Mouse (Mus musculus) WW6 (cell line): Measurements from ENCODE around the gene Hivep2.

ENCODE experiments used
- DNase-seq: peaks from one replicate; pipeline ENCODE4 v3.0.0-alpha.2; 2013; ENCODE audit warnings: low read depth, low spot score

Gene Hivep2

GRCm38 (mm10) chr10:14081824-14082223 lies 115.9 kb downstream of the Hivep2 start:
- DNase-seq, result no peak

- no peak for DNase-seq
These were observed 116.4 kb downstream of the Hivep2 start for GRCm38 (mm10) chr10:14082275-14082674.

- DNase-seq, result no peak
These were observed 119.4 kb downstream of the Hivep2 start for GRCm38 (mm10) chr10:14085241-14085659.

GRCm38 (mm10) chr10:14085882-14086515 lies 120.1 kb downstream of the Hivep2 start:
- DNase-seq, result no peak

- DNase-seq, result no peak
These were observed 121.4 kb downstream of the Hivep2 start for GRCm38 (mm10) chr10:14087316-14087715.

- no peak for DNase-seq
These were observed 123.6 kb downstream of the Hivep2 start for GRCm38 (mm10) chr10:14089488-14089887.

GRCm38 (mm10) chr10:14094033-14094432 lies 128.2 kb downstream of the Hivep2 start:
- no peak for DNase-seq

- no peak for DNase-seq
These were observed 130.2 kb downstream of the Hivep2 start for GRCm38 (mm10) chr10:14096045-14096444.

- no peak for DNase-seq
These were observed 133.3 kb downstream of the Hivep2 start for GRCm38 (mm10) chr10:14099182-14099581.

GRCm38 (mm10) chr10:14100041-14100440 lies 134.2 kb downstream of the Hivep2 start:
- no peak for DNase-seq

- no peak for DNase-seq
These were observed 135.0 kb downstream of the Hivep2 start for GRCm38 (mm10) chr10:14100847-14101246.

- DNase-seq, result no peak
These were observed 136.1 kb downstream of the Hivep2 start for GRCm38 (mm10) chr10:14101966-14102365.

GRCm38 (mm10) chr10:14107980-14108671 lies 142.3 kb downstream of the Hivep2 start:
- no peak for DNase-seq

GRCm38 (mm10) chr10:14115846-14116245 lies 150.0 kb downstream of the Hivep2 start:
- DNase-seq, result no peak

GRCm38 (mm10) chr10:14116978-14117377 lies 151.1 kb downstream of the Hivep2 start:
- DNase-seq, result no peak

- no peak for DNase-seq
These were observed 153.3 kb downstream of the Hivep2 start for GRCm38 (mm10) chr10:14119201-14119600.

- no peak for DNase-seq
These were observed 154.6 kb downstream of the Hivep2 start for GRCm38 (mm10) chr10:14120512-14120911.

GRCm38 (mm10) chr10:14127826-14128225 lies 162.0 kb downstream of the Hivep2 start:
- DNase-seq, result no peak

GRCm38 (mm10) chr10:14130270-14130669 lies 164.4 kb downstream of the Hivep2 start:
- no peak for DNase-seq

- no peak for DNase-seq
These were observed 165.4 kb downstream of the Hivep2 start for GRCm38 (mm10) chr10:14131307-14131706.

- no peak for DNase-seq
These were observed 166.2 kb downstream of the Hivep2 start for GRCm38 (mm10) chr10:14132061-14132460.

- no peak for DNase-seq
These were observed 167.1 kb downstream of the Hivep2 start for GRCm38 (mm10) chr10:14132937-14133336.

- DNase-seq, result no peak
These were observed 172.8 kb downstream of the Hivep2 start for GRCm38 (mm10) chr10:14138663-14139062.
